Mouse (Mus musculus) left cerebral cortex, adult 18-20 months (tissue): Measurements from ENCODE around the gene Csad. TPM values are rescaled to one million over a fixed set of nuclear protein-coding genes. Genes with fewer than 3 reads are reported as not detected.

ENCODE experiments used
- DNase-seq, 2 experiments: peaks; one replicate each; pipeline ENCODE4 v3.0.0; 2021 to 2022; ENCODE audit warnings: low spot score in 2 of 2, mixed read lengths in 1 of 2
- total RNA-seq, 2 experiments: library from RNA; stranded (reverse); gene quantifications; 2 replicates each; pipeline ENCODE4 v1.2.3; 2021

The Csad gene
- total RNA-seq, 2 experiments from 2014 or later = 28.5 to 30.6 TPM

DNA sequence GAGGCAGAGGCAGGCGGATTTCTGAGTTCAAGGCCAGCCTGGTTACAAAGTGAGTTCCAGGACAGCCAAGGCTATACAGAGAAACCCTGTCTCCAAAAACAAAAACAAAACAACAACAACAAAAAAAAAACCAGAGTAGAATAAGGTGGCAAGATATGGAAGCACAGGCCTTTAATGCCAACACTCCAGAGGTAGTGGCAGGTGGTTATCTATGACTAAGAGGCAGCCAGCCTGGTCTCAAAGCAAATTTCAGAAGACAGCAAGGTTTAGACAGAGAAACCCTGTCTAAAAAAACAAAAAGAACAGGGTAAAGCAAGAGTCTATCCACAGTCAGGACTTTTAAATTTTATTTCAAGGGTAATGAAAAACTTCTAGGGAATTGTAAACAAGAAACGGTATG lies 69.8 kb downstream of the Csad start:
- no peak for DNase-seq

DNA sequence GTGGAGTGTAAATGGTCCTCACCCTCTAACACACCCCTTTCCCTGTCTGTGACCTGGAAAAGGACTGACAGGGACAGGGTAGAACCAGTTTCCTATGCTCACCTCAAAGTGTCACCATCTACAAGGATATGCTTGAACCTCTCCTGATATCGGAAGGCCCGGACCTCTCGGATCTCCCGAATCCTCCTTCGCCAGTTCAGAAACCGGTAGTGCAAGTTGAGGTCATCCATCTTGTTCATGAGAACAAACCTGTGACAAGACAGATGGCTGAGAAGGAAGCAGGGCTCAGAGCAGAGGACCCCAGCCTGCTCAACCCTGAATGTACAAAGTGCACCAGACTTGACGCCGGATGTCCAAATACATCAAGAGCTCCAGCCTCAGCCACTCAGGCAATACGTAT lies 71.2 kb downstream of the Csad start:
- DNase-seq = no peak

Other genes with a start within 250 kb of the Csad start
- gene Krt8, start 200.2 kb downstream of the Csad start, total RNA-seq = not detected
- gene Krt18, start 176.5 kb downstream of the Csad start, total RNA-seq = under 1 TPM in 1 of 2 experiments, not detected in 1; 0.26 TPM
- 100 to 1,000 TPM; 173 to 179 TPM for gene Eif4b, start 131.0 kb downstream of the Csad start, total RNA-seq
- gene Tns2, start 104.3 kb downstream of the Csad start, total RNA-seq = 10 to 100 TPM; 16.0 to 21.8 TPM
- gene Spryd3, start 68.5 kb downstream of the Csad start, total RNA-seq = 100 to 1,000 TPM; 153 to 163 TPM
- 10 to 100 TPM; 60.2 to 61.6 TPM for gene Igfbp6, start 60.4 kb downstream of the Csad start, total RNA-seq
- under 1 TPM in 1 of 2 experiments, not detected in 1; 0.30 TPM for gene Soat2, start 54.2 kb downstream of the Csad start, total RNA-seq
- 10 to 100 TPM; 71.0 to 71.7 TPM for gene Zfp740, start 1.5 kb downstream of the Csad start, total RNA-seq
- 1 to 10 TPM in 1 of 2 experiments, under 1 TPM in 1; 0.91 to 1.1 TPM for gene Itgb7, start 27.2 kb upstream of the Csad start, total RNA-seq
- 10 to 100 TPM; 12.8 to 15.7 TPM for gene Rarg, start 52.8 kb upstream of the Csad start, total RNA-seq
- not detected for gene Gm9918, start 65.8 kb upstream of the Csad start, total RNA-seq
- 10 to 100 TPM; 42.8 to 44.5 TPM for gene Mfsd5, start 74.7 kb upstream of the Csad start, total RNA-seq
- gene Espl1, start 91.5 kb upstream of the Csad start, total RNA-seq = 1 to 10 TPM in 1 of 2 experiments, under 1 TPM in 1; 0.77 to 1.4 TPM
- 100 to 1,000 TPM; 467 to 479 TPM for gene Pfdn5, start 121.4 kb upstream of the Csad start, total RNA-seq
- 10 to 100 TPM; 55.5 to 61.0 TPM for gene Myg1, start 127.0 kb upstream of the Csad start, total RNA-seq
- 10 to 100 TPM; 15.5 to 18.3 TPM for gene Aaas, start 146.0 kb upstream of the Csad start, total RNA-seq
- under 1 TPM; 0.44 to 0.68 TPM for gene Sp7, start 162.5 kb upstream of the Csad start, total RNA-seq
- gene Sp1, start 201.4 kb upstream of the Csad start, total RNA-seq = 10 to 100 TPM; 23.8 to 32.2 TPM
- 1 to 10 TPM; 1.7 to 2.1 TPM for gene Amhr2, start 240.6 kb upstream of the Csad start, total RNA-seq